Mouse (Mus musculus) B cell, adult 2 months (primary cell): ENCODE measurements at regions not wholly inside any gene's neighbourhood (a gene's known extent, or its start where the extent isn't known, plus 50 kb on each side); places are given as distances from the start of the nearest gene placed in this dataset.

Experiments used
- DNase-seq, 2 experiments: peaks; one replicate each; pipeline ENCODE4 v3.0.0; 2022

DNA sequence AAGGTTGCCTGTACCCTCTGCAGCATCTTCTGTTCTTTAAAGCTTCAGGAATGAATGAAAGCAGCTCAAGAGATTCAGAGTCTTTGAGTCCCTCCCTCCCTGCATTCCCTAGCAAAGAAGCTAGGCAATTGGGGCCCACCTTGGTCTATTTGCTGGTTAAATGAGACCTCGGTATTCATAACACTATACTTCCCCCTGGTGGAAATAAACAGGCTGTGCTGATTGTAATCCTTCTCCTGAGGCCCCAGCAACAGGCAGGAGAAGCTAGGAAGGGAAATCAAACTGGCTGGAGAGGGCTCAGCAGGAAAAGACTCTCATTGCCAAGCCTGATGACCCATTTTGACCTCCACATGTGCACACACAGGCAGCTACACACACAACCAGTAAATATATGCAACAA lies 137.1 kb downstream of the Sh3bp4 start:
- DNase-seq, result no peak

DNA sequence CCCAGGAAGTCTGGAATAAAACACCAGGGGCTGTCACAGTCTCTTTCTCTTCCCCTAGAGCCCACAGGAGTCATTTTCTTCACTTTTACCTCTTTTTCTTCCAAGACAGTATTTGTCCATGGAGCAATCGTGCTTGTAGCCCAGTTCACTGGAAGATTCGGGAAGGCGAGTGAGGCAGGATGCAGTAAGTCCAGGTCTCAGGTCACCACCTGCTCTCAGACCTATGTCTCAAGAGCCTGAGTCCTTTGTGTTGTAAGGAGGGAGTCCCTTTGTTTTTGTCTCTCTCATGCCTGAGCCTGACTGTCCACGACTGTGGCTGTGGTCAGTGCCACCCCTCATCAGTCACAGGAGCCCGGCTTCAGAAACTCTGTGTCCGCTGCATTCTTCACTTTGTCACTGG lies 140.9 kb downstream of the Sh3bp4 start:
- no peak for DNase-seq

DNA sequence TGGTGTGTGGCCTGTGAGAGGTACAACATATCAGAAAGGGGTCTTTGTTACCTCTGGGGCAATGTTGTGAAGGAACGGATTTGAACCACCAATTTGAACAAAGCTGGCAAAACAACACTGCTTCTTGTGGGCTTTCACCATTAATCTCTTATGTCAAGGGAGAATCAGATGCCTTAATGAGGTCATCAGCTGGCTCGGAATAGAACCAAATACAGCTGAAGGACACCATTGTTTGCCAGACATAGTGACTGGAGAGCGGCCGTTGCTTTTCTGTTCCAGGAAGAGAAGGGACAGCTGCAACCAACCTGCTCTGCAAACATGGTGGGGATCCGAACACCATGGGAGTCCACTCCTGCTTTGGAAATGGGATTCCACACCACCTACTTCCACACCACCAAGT lies 158.2 kb downstream of the Sh3bp4 start:
- no peak for DNase-seq

DNA sequence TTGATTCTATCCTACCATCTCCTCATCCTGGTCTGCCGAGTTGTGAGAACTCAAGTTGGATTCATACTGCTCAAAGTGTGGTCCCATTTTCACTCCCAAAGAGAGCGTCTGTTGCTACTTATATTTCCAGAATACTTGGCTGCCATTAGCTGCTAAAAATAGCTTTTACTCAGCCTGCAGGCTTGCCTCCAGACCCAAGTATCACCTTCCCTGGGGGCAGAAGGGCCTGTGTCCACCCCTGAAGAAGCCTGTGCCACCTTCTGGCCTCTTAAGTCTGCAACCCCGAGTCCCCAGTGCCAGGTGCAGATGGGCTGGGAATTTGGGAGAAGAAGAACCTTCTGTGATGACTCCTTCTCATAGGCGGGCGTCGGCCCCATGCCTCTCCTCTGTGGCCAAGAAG lies 161.5 kb downstream of the Sh3bp4 start:
- DNase-seq, result no peak

DNA sequence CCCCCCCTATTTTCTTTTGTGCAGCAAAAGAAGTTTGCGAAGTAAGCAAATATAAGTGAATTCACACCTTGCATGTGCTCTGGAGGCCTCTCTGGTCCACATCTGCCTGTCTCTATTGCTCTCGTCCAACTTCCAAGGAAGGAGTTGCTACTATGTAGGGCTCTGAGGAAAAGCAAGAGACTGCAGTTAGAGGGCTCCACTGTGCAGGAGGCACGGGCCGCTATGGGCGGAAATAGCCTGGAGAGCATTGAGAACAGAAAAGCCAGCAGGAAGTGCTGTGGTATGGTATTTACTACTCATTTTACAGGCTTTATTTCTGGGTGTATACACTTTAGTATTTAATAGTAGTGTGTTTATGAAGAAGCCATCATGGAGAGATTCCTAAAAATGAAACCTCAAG lies 162.2 kb downstream of the Sh3bp4 start:
- no peak for DNase-seq

DNA sequence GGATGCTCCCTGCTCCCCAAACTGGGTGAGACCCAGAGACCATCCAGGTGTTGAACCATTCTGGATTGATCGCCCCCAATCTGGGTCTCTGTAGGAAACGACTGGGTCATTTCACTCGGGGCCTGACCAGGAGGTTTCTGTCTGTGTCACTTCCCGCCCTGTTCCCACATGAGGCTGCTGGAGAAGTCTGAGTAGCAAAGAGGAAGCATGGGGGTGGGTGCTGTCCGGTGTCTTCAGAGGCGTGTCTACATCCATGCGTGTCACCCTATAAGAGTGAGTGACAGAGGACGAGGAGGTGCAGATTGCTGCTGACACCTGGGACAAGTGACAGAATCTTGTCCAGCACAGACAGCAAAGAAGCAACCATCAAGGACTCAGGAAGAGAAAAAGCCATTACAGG lies 164.7 kb downstream of the Sh3bp4 start:
- DNase-seq, result no peak

DNA sequence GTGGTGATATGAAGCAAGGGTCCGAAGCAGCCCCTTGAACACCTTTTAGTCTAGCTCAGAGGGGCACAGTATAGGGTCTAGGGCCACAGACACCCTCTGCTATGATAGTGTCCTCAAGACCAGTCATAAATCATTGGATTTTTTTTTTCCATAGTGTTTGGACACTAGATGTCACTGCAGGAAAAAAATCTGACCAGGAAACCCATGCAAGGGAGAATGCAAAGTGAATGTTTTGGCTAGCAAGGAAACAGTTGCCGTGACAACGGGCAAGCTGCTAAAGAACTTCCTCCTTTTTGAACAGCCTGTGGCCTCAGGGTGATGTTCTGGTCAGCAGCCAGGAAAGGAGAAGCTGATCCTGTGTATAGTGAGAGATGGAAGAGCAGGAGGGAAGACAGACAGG lies 165.1 kb downstream of the Sh3bp4 start:
- no peak for DNase-seq

DNA sequence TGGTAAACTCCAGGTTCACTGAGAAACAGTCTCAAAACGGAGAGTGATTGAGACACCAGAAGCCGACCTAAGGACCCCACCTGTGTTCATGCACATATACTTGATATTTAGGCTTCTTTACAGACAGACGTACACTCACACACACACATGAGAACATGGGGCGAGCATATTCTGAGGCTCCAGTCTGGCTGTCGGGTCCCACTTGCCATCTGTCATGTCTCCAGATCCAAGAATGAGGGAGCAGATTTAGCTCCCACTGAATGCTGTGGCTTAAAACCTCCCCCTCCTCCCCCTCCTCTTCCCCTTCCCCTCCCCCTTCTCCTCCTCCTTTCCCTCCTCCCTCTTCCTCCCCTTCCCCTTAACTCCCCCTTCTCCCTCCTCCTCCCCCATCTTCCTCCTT lies 167.5 kb downstream of the Sh3bp4 start:
- DNase-seq, result no peak

DNA sequence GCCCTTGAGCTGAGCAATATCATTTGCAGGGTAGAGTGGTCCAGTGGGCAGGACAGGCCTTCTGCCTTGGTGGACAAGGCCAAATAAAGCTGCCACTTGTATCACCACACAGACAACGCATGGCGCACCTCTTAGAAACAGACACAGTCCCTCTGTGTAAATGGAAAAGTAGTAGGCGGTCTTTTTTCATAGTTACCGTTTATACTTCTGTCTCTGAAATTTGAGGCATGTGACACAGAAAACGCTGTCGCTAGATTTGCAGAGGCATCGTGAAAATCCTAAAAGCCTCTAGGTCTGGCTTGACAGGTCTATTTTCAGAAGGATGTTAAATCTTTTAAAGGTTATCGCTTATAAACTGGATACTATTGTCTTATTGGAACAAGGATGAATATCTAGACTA lies 174.4 kb downstream of the Sh3bp4 start:
- no peak for DNase-seq

GRCm38 (mm10) chr1:89245202-89246003 lies 175.2 kb downstream of the Sh3bp4 start:
- DNase-seq, result no peak

DNA sequence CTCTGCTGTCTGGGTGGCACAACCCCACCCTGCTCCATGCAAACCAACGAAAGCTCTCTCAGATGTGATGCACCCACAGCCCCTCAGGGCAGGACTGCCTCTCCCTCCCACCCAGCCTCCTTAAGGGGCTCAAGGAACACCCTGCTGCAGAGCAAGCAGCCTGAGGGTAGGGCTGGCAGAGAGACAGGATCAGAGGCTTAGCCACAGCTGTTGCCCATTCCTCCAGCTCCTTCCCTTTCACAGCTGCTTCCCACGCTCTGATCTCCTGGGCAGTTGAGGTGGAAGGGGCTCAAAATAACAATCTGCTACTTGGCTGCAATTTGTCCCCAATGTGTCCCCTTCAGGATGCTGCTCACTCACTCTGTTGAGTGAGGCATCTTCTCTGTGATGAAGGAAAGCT lies 181.5 kb downstream of the Sh3bp4 start:
- no peak for DNase-seq

DNA sequence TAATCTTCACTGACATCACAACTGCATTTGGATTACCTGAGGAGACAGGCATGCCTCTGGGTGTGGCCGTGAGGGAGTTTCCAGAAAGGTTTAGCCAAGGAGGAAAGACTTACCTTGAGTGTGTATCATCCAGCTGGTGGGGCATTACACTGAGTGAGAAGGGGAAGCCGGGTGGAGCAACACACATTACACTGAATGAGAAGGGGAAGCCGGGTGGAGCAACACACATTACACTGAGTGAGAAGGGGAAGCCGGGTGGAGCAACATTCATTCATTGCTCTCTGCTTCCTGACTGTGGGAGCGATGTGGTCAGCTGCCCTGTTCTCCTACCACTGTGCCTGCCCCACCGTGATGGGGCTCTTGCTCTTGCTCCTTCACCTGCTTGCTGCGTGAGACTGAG lies 182.3 kb downstream of the Sh3bp4 start:
- DNase-seq, result no peak

GRCm38 (mm10) chr1:89257945-89258344 lies 187.7 kb downstream of the Sh3bp4 start:
- DNase-seq, result no peak

GRCm38 (mm10) chr1:89265771-89266170 lies 188.8 kb upstream of the Agap1 start:
- no peak for DNase-seq

- no peak for DNase-seq
Observed at GRCm38 (mm10) chr1:89268806-89269205, 185.8 kb upstream of the Agap1 start.

GRCm38 (mm10) chr1:89271743-89272142 lies 182.9 kb upstream of the Agap1 start:
- DNase-seq, result no peak

DNA sequence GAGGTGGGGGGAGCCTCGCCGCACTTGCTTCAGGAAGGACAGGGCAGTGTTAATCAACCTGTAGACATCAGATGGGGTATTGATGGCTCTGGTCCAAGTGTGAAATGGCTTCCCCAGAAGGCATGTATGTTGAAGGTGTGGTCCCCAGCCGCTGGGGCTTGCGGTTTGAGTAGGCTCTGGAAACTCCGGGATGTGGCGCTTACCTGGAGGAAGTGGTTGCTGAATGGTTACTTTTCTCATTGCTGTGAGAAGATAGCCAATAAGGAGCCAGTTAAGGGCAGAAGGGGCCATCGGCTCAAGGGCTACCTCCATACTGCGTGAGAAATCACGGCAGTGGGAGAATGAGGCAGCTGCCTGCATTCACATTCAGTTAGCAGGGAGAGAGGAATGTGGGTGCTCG lies 181.6 kb upstream of the Agap1 start:
- DNase-seq, result no peak

- DNase-seq, result no peak
Observed at GRCm38 (mm10) chr1:89273786-89274362, 180.7 kb upstream of the Agap1 start.

DNA sequence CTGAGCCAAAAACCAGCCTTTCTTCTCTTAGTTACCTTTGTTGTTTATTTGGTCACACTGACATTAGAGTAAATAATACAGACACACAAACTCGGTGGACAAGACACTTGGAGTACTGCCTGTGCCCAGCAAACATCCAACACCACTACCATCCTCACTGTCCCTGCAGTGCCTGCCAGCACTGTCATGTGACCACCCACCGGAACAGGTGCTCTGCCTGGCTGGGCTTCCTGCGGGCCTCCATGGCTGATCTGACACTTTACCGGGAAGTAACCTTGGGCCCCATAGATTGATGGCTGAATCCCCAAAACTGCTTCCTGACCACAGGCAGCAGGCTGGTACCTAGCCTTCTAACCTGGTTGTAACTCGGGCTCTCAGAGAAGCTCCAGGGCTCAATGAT lies 175.2 kb upstream of the Agap1 start:
- no peak for DNase-seq

DNA sequence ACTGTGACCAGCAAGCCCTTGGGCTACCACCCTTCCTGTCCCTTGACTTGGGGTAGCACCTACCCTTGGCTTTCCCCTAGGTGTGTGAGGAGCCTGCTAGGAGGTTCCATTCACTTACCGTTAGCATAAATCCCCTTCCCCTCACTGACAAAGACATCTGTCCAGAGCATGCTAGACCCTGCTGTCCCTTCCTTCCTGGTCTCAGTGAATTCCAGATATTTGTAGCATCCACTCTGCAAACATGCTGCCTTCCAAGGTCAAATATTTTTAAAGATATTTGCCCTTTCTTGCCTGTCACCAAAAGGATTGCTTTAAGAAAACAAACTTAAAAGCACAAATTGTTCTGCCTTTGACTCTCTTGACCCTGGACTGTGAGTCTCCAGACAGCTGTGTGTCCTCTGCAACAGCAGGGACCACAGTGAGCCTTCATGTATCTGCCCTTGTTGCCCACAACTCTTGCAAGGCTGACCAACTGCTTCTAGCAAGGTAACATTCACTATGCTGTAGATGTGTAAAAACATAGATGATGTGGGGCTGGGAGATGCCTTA lies 173.4 kb upstream of the Agap1 start:
- DNase-seq, result no peak

- no peak for DNase-seq
Observed at GRCm38 (mm10) chr1:89285041-89285440, 169.6 kb upstream of the Agap1 start.

DNA sequence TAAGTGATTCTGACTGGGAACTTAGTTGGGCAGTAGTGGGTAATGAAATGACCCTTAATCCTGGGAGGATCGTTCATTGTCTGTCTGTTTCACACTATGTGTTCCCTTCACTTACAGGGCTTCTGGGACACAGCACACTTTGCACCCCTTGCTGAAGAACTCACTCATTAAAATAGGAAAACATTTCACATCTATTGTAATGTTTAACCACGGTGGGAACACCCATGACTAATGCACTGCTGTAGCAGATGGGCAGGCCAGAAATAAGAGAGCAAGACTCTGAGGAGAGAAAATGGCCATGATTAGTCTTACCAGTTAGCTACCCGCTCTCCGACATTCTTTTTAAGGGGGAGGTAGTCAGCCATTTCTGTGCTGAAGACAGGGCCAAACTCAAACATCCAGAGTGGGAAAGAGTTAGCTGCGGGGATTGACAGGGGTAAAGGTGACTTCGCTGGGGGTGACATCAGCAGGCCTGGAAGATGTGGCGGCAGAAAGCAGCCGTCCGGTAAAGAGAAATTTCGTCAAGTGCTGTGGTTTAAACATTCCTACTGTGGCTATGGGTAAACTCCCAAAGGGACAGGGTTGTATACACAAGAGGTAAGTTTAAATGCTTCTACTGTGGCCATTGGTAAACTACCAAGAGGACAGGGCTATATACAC lies 167.3 kb upstream of the Agap1 start:
- DNase-seq, result no peak

DNA sequence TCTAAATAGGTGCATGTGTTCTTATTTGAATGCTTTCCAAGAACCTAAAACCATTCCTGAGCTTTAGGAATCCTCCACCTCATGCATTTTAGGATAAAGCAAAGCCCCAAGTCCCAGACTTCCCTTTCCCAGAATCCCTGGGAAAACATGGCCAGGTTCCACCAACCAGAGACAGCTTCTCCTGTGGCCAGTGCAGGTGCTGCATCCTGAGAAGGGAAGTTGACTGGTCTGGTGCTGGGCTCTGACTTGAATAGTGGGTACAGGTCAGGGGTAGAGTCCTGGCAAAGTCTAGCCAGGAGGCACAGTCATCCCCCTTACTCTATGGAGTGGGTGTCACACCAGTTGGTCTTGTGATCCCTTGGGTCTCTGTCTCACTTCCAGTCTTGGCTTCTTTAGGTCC lies 166.6 kb upstream of the Agap1 start:
- DNase-seq, result no peak

GRCm38 (mm10) chr1:89288921-89289320 lies 165.7 kb upstream of the Agap1 start:
- no peak for DNase-seq
